Mouse (Mus musculus): ENCODE results near the gene Dcaf7. TPM values are rescaled to one million over a fixed set of nuclear protein-coding genes. Genes with fewer than 3 reads are reported as not detected.

The Dcaf7 gene
- total RNA-seq, 4 experiments from 2014 or later, result 21.1 to 27.1 (median 25.0) TPM

GRCm38 (mm10) chr11:106106047-106106587, 69.4 kb downstream of the Dcaf7 start:
- DNase-seq (ENCODE audit: low spot score in 2 of 2), result no peak

Other genes with a start within 250 kb of the Dcaf7 start
- 1 to 10 TPM; 2.8 to 5.2 (median 3.8) TPM for gene Cyb561, start 83.5 kb upstream of the Dcaf7 start, total RNA-seq (2022)
- 10 to 100 TPM in 3 of 4 experiments, 1 to 10 TPM in 1; 9.4 to 21.2 (median 13.4) TPM for gene Ace, start 68.9 kb upstream of the Dcaf7 start, total RNA-seq (2022)
- gene Ace3, start 42.2 kb upstream of the Dcaf7 start, total RNA-seq (2022), result not detected
- gene Kcnh6, start 28.7 kb upstream of the Dcaf7 start, total RNA-seq (2022), result not detected
- gene Taco1, start 29.2 kb downstream of the Dcaf7 start, total RNA-seq (2022), result 10 to 100 TPM; 35.8 to 42.1 (median 39.3) TPM
- 10 to 100 TPM; 20.6 to 24.8 (median 22.5) TPM for gene Map3k3, start 47.7 kb downstream of the Dcaf7 start, total RNA-seq (2022)
- not detected for gene Gm10840, start 124.0 kb downstream of the Dcaf7 start, total RNA-seq (2022)
- 1 to 10 TPM; 2.2 to 2.8 (median 2.4) TPM for gene Limd2, start 124.0 kb downstream of the Dcaf7 start, total RNA-seq (2022)
- gene Strada, start 165.3 kb downstream of the Dcaf7 start, total RNA-seq (2022), result 10 to 100 TPM; 11.1 to 14.7 (median 12.6) TPM
- gene Ccdc47, start 179.5 kb downstream of the Dcaf7 start, total RNA-seq (2022), result 10 to 100 TPM; 59.2 to 76.2 (median 65.5) TPM
- 10 to 100 TPM; 22.8 to 26.9 (median 24.4) TPM for gene Ddx42, start 180.1 kb downstream of the Dcaf7 start, total RNA-seq (2022)
- 10 to 100 TPM; 18.0 to 28.8 (median 21.3) TPM for gene Ftsj3, start 219.2 kb downstream of the Dcaf7 start, total RNA-seq (2022)
- 100 to 1,000 TPM; 125 to 150 (median 137) TPM for gene Psmc5, start 219.3 kb downstream of the Dcaf7 start, total RNA-seq (2022)
- 10 to 100 TPM in 2 of 4 experiments, 1 to 10 TPM in 2; 8.3 to 11.5 (median 10.0) TPM for gene Smarcd2, start 236.1 kb downstream of the Dcaf7 start, total RNA-seq (2022)
- under 1 TPM in 3 of 4 experiments, not detected in 1; 0.07 to 0.13 (median 0.12) TPM for gene Tcam1, start 239.8 kb downstream of the Dcaf7 start, total RNA-seq (2022)

Measured in gastrocnemius, adult 8-10 months (tissue).